Mouse (Mus musculus): ENCODE measurements around the gene Elmod3. TPM values are rescaled to one million over a fixed set of nuclear protein-coding genes. Genes with fewer than 3 reads are reported as not detected.

Gene Elmod3
- polyA plus RNA-seq, 1 experiment from 2014 or later, result 16.8 TPM

- H3K4me3 ChIP-seq (replicated peaks), result no peak within 1 kb of the TSS
- 88% methylated on average over 5 of the region's 5 CpGs for WGBS
- H3K27me3 ChIP-seq, result no peaks in the 10 kb centered on the region
- H3K36me3 ChIP-seq, result no peaks in the 10 kb centered on the region
- peaks cover 17% of the 10 kb centered on the region for H3K4me1 ChIP-seq
- H3K9ac ChIP-seq, result no peak within 1 kb of the TSS
- peak within 1 kb of the TSS; percentile 54; the same call in 1 of the 2 replicates for H3K27ac ChIP-seq
- ATAC-seq (replicated peaks; ENCODE audit: low FRiP score), result no peak
- H3K9me3 ChIP-seq (replicated peaks), result no peaks in the 10 kb centered on the region
- H3K4me2 ChIP-seq, result no peak within 1 kb of the TSS
These were observed 76.6 kb downstream of the Elmod3 start, which contains the start of gene Sh2d6 for GRCm38 (mm10) chr6:72521607-72522006. TSS of gene Sh2d6 (minus strand) at chr6:72521707.

DNA sequence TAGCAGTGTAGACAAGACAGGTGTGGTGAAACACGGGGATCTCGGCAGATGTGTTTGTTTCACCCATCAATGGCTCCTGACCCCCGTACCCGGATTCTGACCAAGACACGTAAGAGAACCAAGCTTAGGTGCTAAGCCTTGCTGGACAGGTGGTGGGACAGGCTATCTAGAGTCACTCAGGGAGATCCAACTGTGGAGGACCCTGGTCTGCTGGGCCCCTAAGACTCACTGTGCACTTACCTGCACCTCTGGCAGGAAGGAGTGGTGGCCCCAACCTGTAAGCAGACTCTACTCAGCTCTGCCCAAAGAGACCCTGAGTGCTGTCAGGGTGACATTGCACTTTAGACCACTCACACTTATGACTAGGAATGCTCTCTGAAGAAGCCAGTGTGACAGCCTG, 77.3 kb downstream of the Elmod3 start:
- 91% methylated on average over 5 of the region's 5 CpGs for WGBS
- Histone ChIP-seq H3K4me3 (replicated peaks) (no peak overlapping the region), H3K4me1 (peaks cover 17% of the 10 kb centered on the region), H3K36me3 (no peaks in the 10 kb centered on the region), H3K27ac (no peak overlapping the region), H3K9me3 (replicated peaks) (no peaks in the 10 kb centered on the region), H3K4me2 (no peak overlapping the region), H3K27me3 (no peaks in the 10 kb centered on the region), H3K9ac (no peak overlapping the region)
- ATAC-seq (replicated peaks; ENCODE audit: low FRiP score), result no peak

DNA sequence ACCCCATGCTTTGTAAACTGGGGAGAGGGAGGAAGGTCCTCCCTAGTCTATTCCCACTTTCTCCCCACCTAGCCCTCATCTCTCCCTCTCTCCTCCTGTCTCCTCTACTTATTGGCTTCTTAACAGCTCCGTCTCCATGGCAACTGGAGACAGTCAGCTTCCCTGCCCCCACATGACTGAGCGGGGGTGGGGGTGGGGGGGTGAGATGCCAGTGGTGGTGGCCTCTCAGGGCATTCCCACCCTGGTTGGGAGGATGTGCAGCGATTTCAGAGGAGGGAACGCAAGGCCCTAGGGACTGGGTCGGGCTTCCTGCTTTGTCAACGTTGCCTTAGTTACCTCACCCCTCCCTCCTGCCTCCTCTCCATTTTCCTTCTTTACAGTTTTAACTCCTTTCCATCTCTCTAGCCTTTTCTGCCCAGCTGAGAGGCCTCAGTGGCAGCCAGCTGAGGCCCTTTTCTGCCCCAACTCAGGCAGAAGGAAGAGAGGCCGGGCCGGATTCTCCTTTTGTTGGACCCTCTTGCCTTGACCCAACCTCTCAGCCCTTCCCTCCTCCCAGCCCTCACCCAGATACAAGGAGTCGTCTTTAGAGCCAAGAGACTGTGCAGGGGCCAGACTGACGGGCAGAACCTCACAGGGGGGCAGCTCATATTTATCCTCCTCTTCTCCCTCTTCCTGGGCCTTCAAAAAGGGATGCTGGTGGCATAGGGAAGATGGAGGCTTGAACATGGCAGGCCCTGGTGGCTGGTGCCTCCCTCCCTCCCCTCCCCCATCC, 78.1 kb downstream of the Elmod3 start:
- Histone ChIP-seq H3K4me2 (peak overlapping the region; percentile 31), H3K9ac (no peak overlapping the region), H3K4me3 (replicated peaks) (no peak overlapping the region), H3K9me3 (replicated peaks) (no peaks in the 10 kb centered on the region), H3K4me1 (peaks cover 17% of the 10 kb centered on the region), H3K27me3 (no peaks in the 10 kb centered on the region), H3K27ac (peak overlapping the region; percentile 54), H3K36me3 (no peaks in the 10 kb centered on the region)
- 11% methylated on average over 10 of the region's 10 CpGs for WGBS
- ATAC-seq (replicated peaks; ENCODE audit: low FRiP score), result peak; percentile 72; the same call in 1 of the 2 replicates

DNA sequence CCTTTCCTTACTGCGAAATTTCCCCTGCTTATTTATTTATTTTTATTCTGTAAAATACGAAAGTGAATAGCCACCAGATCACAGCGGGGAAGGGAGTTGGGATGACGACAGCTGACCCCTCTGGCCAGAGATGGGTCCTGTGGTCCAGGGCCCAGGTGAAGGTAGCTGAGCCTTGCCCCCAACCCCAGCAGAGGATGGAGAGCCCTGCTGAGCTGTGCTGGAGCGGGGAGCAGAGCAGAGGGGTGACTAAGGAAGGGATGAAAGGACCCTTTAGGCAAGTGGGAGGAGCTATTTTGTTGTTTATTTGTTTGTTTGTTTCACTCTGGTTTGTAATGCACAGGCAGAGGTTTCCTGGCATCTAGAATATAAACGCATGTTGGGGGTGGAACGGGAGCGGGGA, 78.9 kb downstream of the Elmod3 start:
- H3K36me3 ChIP-seq, result no peaks in the 10 kb centered on the region
- no peaks in the 10 kb centered on the region for H3K9me3 ChIP-seq (replicated peaks)
- H3K4me1 ChIP-seq, result peaks cover 17% of the 10 kb centered on the region
- H3K4me3 ChIP-seq (replicated peaks), result no peak overlapping the region
- no peak for ATAC-seq (replicated peaks; ENCODE audit: low FRiP score)
- no peak overlapping the region for H3K4me2 ChIP-seq
- 30% methylated on average over 8 of the region's 8 CpGs for WGBS
- no peak overlapping the region for H3K27ac ChIP-seq
- no peaks in the 10 kb centered on the region for H3K27me3 ChIP-seq
- H3K9ac ChIP-seq, result no peak overlapping the region

DNA sequence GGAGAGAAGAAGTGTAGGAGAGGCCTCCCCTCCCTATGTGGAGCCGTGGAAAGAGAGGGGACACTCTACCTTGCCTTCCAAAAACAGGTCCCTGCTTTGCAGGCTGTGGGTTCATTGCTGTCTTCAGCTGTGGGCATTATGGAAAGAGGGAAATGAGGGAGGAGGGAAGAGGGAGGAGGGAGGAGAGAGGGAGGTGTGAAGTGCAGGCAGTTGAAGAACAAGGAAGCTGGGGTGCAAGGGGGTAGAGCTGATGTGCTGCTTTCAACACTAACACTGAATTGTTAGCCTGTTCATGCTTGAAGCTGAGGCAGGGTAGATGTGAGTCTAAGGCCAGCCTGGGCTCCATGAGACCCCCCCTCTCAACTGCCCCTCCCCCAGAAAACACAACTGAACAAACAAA, 79.4 kb downstream of the Elmod3 start:
- 76% methylated on average over 1 of the region's 1 CpGs for WGBS
- H3K4me2 ChIP-seq, result no peak overlapping the region

More for the DNA sequence above, 79.4 kb downstream of the Elmod3 start:
- Histone ChIP-seq H3K4me3 (replicated peaks) (no peak overlapping the region), H3K9ac (no peak overlapping the region), H3K27me3 (no peaks in the 10 kb centered on the region), H3K27ac (no peak overlapping the region), H3K9me3 (replicated peaks) (no peaks in the 10 kb centered on the region), H3K4me1 (peaks cover 20% of the 10 kb centered on the region), H3K36me3 (no peaks in the 10 kb centered on the region)
- ATAC-seq (replicated peaks; ENCODE audit: low FRiP score), result no peak

Other genes with a start within 250 kb of the Elmod3 start
- 24.0 and 26.7 TPM in 2 replicates for gene Tmem150a, start 243.0 kb downstream of the Elmod3 start, polyA plus RNA-seq (2015; fragmentation: Nextera tagmentation; extraction: Ambion mirVana)
- 116 and 130 TPM in 2 replicates for gene Rnf181, start 231.5 kb downstream of the Elmod3 start, polyA plus RNA-seq (2015; fragmentation: Nextera tagmentation; extraction: Ambion mirVana)
- 35.0 and 40.7 TPM in 2 replicates for gene Vamp5, start 217.9 kb downstream of the Elmod3 start, polyA plus RNA-seq (2015; fragmentation: Nextera tagmentation; extraction: Ambion mirVana)
- gene Vamp8, start 207.7 kb downstream of the Elmod3 start, polyA plus RNA-seq (2015; fragmentation: Nextera tagmentation; extraction: Ambion mirVana), result 146 and 150 TPM in 2 replicates
- 32.5 and 36.0 TPM in 2 replicates for gene Ggcx, start 184.1 kb downstream of the Elmod3 start, polyA plus RNA-seq (2015; fragmentation: Nextera tagmentation; extraction: Ambion mirVana)
- gene Mat2a, start 158.9 kb downstream of the Elmod3 start, polyA plus RNA-seq (2015; fragmentation: Nextera tagmentation; extraction: Ambion mirVana), result 418 and 431 TPM in 2 replicates
- gene Sh2d6, start 76.7 kb downstream of the Elmod3 start, polyA plus RNA-seq (2015; fragmentation: Nextera tagmentation; extraction: Ambion mirVana), result 0.13 and 0.14 TPM in 2 replicates
- 68.4 and 70.7 TPM in 2 replicates for gene Capg, start 54.0 kb downstream of the Elmod3 start, polyA plus RNA-seq (2015; fragmentation: Nextera tagmentation; extraction: Ambion mirVana)
- gene Retsat, start 62 bp upstream of the Elmod3 start, polyA plus RNA-seq (2015; fragmentation: Nextera tagmentation; extraction: Ambion mirVana), result 22.1 and 24.6 TPM in 2 replicates
- 37.5 and 39.5 TPM in 2 replicates for gene Tgoln1, start 18.6 kb upstream of the Elmod3 start, polyA plus RNA-seq (2015; fragmentation: Nextera tagmentation; extraction: Ambion mirVana)
- 35.2 and 38.2 TPM in 2 replicates for gene Tcf7l1, start 190.8 kb upstream of the Elmod3 start, polyA plus RNA-seq (2015; fragmentation: Nextera tagmentation; extraction: Ambion mirVana)

Data from kidney, embryonic 15.5 days (tissue).